Mouse (Mus musculus): ENCODE measurements around the gene Dcdc2a. TPM values are rescaled to one million over a fixed set of nuclear protein-coding genes. Genes with fewer than 3 reads are reported as not detected.

Dcdc2a gene
- polyA plus RNA-seq, 1 experiment from 2014 or later, result 0.12 TPM

DNA sequence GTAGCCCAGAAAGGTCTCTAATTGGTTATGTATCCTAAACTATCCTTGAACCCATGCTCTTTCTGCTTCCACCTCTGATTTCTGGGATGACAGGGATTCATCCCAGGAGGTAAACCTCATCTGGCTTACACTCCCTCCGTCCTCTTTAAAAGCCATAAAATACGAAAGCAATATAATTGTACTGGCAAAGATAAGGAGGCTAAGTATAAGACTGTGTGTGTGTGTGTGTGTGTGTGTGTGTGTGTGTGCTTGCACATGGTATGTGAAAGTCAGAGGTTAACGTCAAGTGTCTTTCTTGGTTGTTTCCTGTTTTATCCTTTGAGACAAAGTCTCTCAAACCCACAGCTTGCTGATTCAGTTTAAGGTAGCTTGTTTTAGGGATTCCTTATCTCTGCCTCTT lies 52.5 kb downstream of the Dcdc2a start:
- Histone ChIP-seq H3K4me2 (no peak overlapping the region), H3K27ac (ENCODE audit: low read depth) (no peak overlapping the region), H3K9me3 (ENCODE audit: low read depth, low read length) (no peaks in the 10 kb centered on the region), H3K9ac (no peak overlapping the region), H3K27me3 (ENCODE audit: insufficient read depth, low read length) (no peaks in the 10 kb centered on the region), H3K4me1 (ENCODE audit: insufficient read depth) (no peaks in the 10 kb centered on the region), H3K4me3 (ENCODE audit: low read depth, low read length) (no peak overlapping the region), H3K36me3 (ENCODE audit: insufficient read depth) (no peaks in the 10 kb centered on the region)
- TF ChIP-seq CTCF (IDR thresholded peaks at IDR 0.05; ENCODE audit: low read depth), result no peak
- 66% methylated on average over 3 of the region's 3 CpGs for WGBS
- DNase-seq, result no peak
- no peak for ATAC-seq (ENCODE audit: insufficient read depth)

DNA sequence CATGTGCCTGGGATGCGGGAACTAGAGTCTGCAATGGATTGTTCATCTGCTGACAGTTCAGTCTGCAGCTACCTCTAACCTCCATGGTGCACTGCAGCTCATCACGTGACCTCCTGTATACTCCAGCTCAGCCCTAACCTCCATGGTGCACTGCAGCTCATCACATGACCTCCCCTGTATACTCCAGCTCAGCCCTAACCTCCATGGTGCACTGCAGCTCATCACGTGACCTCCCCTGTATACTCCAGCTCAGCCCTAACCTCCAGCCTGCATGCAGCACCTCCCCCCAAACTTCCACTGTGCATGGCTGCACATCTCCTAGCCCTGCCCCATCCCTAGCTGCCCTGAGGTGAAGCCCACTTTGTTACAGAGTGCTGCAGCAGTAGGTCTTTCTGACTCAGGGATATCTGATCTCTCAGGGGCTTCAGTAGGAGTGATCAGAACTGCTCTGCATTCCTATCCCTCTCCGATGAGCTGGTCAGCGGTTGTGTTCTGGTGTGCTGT lies 54.8 kb downstream of the Dcdc2a start:
- Histone ChIP-seq H3K4me3 (ENCODE audit: low read depth, low read length) (no peak overlapping the region), H3K4me1 (ENCODE audit: insufficient read depth) (no peaks in the 10 kb centered on the region), H3K27ac (ENCODE audit: low read depth) (no peak overlapping the region), H3K9me3 (ENCODE audit: low read depth, low read length) (no peaks in the 10 kb centered on the region), H3K27me3 (ENCODE audit: insufficient read depth, low read length) (no peaks in the 10 kb centered on the region), H3K36me3 (ENCODE audit: insufficient read depth) (no peaks in the 10 kb centered on the region), H3K4me2 (no peak overlapping the region), H3K9ac (no peak overlapping the region)
- DNase-seq, result no peak
- no peak for ATAC-seq (ENCODE audit: insufficient read depth)
- TF ChIP-seq CTCF (IDR thresholded peaks at IDR 0.05; ENCODE audit: low read depth), result no peak
- WGBS, result 74% methylated on average over 5 of the region's 5 CpGs

DNA sequence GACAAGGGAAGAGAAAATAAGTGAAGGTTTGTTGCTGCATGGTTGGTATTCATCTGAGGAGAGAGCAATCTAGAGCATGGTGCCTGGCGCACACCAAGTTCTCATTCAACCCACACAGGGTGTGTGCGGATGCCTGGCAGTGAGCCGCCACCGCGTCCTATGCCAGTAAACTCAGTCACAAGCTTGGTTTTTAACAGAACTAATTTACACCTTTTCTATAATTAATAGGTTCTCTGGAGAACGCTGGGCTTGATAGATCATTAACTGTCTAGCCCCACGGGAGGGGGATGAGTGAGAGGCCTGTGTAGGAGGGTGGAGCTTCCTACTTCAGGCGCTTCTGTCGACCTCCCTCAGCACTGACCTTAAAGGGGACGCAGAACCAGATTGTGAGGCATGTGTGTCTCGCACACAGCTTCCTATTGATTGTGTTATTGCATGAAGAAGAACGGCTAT lies 59.7 kb downstream of the Dcdc2a start:
- peak overlapping the region; percentile 71 for H3K4me2 ChIP-seq
- H3K4me1 ChIP-seq (ENCODE audit: insufficient read depth), result no peaks in the 10 kb centered on the region
- peak overlapping the region; percentile 31 for H3K4me3 ChIP-seq (ENCODE audit: low read depth, low read length)
- no peaks in the 10 kb centered on the region for H3K27me3 ChIP-seq (ENCODE audit: insufficient read depth, low read length)
- H3K9me3 ChIP-seq (ENCODE audit: low read depth, low read length), result no peaks in the 10 kb centered on the region
- DNase-seq (peak; percentile 34), ATAC-seq (ENCODE audit: insufficient read depth) (peak; percentile 79; the same call in 1 of the 2 replicates)
- no peak for TF ChIP-seq CTCF (IDR thresholded peaks at IDR 0.05; ENCODE audit: low read depth)
- 24% methylated on average over 12 of the region's 12 CpGs for WGBS
- H3K9ac ChIP-seq, result peak overlapping the region; percentile 32
- H3K27ac ChIP-seq (ENCODE audit: low read depth), result no peak overlapping the region
- H3K36me3 ChIP-seq (ENCODE audit: insufficient read depth), result no peaks in the 10 kb centered on the region

DNA sequence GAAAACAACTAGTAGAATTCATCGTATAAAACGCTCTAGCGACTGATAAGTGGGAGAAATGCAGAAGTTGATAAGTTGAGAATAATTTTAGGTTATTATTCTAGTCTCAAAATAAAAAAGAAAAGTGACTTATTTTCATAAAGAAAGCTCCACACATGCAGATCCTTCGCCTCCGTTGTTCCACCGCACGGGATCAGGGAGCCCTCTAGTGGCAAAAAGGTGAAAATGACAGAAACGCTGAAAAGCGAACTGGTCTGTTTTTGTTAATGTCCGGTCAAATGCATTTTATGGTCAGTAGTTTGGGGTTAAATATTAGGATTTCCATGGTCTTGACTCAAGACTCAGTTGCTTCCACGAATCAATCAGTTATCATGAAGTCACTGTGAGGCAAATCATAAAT lies 60.2 kb downstream of the Dcdc2a start:
- TF ChIP-seq CTCF (IDR thresholded peaks at IDR 0.05; ENCODE audit: low read depth), result peak; percentile 92
- Histone ChIP-seq H3K4me1 (ENCODE audit: insufficient read depth) (no peaks in the 10 kb centered on the region), H3K4me2 (peak overlapping the region; percentile 71), H3K27me3 (ENCODE audit: insufficient read depth, low read length) (no peaks in the 10 kb centered on the region), H3K9ac (peak overlapping the region; percentile 32), H3K4me3 (ENCODE audit: low read depth, low read length) (peak overlapping the region; percentile 31), H3K36me3 (ENCODE audit: insufficient read depth) (no peaks in the 10 kb centered on the region), H3K27ac (ENCODE audit: low read depth) (no peak overlapping the region), H3K9me3 (ENCODE audit: low read depth, low read length) (no peaks in the 10 kb centered on the region)
- peak; percentile 64; the same call in 1 of the 2 replicates for ATAC-seq (ENCODE audit: insufficient read depth)
- WGBS, result 2% methylated on average over 11 of the region's 11 CpGs
- DNase-seq, result peak; percentile 91

DNA sequence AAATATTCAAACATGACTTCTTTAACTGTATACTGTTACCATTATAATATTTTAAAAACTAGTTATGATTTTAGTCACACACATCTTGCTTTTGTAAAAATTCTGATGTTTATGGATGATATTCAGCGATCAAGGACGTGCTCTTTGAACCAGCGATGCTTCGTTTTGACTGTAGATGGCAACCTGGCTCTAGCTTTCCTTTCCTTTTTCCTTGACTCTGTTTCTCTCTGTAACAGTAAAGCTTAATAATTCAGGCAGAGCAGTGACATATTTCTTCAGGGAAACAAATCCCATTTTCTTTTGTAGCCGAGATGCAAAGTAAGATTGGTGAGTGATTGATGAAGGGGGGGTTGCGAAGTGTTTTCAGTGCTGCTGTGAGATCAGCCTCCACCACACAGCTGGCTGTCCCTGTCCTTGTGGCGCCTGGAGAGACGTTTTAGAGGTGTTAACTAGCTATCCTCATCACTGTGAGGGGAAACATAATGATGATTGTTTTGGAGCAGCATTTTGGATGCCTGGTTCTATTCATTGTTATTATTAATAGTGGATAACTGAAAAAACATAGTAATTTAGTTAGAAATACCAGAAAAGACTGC lies 67.0 kb downstream of the Dcdc2a start:
- peak; percentile 54 for TF ChIP-seq CTCF (IDR thresholded peaks at IDR 0.05; ENCODE audit: low read depth)
- H3K36me3 ChIP-seq (ENCODE audit: insufficient read depth), result no peaks in the 10 kb centered on the region
- H3K27me3 ChIP-seq (ENCODE audit: insufficient read depth, low read length), result no peaks in the 10 kb centered on the region
- H3K4me3 ChIP-seq (ENCODE audit: low read depth, low read length), result no peak overlapping the region
- no peaks in the 10 kb centered on the region for H3K4me1 ChIP-seq (ENCODE audit: insufficient read depth)
- 54% methylated on average over 8 of the region's 8 CpGs for WGBS
- peak; percentile 37 for DNase-seq
- no peak overlapping the region for H3K27ac ChIP-seq (ENCODE audit: low read depth)
- H3K9ac ChIP-seq, result no peak overlapping the region
- H3K9me3 ChIP-seq (ENCODE audit: low read depth, low read length), result no peaks in the 10 kb centered on the region
- ATAC-seq (ENCODE audit: insufficient read depth), result no peak
- no peak overlapping the region for H3K4me2 ChIP-seq

DNA sequence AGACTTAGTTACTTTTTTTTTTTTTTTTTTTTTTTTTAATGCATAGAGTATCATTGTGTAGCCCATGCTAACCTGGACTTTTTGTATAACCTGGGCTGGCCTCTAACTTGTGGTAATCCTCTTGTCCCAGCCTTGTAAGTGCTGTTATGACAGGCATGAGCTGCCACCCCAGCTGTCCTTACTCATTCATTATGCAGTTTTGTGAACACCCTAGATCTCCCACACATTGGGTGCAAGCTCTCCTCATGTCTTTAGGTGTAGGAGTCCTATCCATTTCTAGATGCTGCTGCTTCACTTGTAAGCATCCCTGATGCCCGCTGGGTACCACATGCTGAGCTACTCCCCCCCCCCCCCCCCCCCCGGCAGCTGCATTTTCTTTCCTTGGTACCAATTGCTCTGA lies 71.4 kb downstream of the Dcdc2a start:
- Histone ChIP-seq H3K9ac (no peak overlapping the region), H3K27ac (ENCODE audit: low read depth) (no peak overlapping the region), H3K4me2 (no peak overlapping the region), H3K4me3 (ENCODE audit: low read depth, low read length) (no peak overlapping the region), H3K4me1 (ENCODE audit: insufficient read depth) (no peaks in the 10 kb centered on the region), H3K27me3 (ENCODE audit: insufficient read depth, low read length) (no peaks in the 10 kb centered on the region), H3K9me3 (ENCODE audit: low read depth, low read length) (no peaks in the 10 kb centered on the region), H3K36me3 (ENCODE audit: insufficient read depth) (no peaks in the 10 kb centered on the region)
- TF ChIP-seq CTCF (IDR thresholded peaks at IDR 0.05; ENCODE audit: low read depth), result no peak
- 73% methylated on average over 2 of the region's 2 CpGs for WGBS
- no peak for DNase-seq
- no peak for ATAC-seq (ENCODE audit: insufficient read depth)

- no peak overlapping the region for H3K27ac ChIP-seq (ENCODE audit: low read depth)
- no peaks in the 10 kb centered on the region for H3K9me3 ChIP-seq (ENCODE audit: low read depth, low read length)
- no peaks in the 10 kb centered on the region for H3K27me3 ChIP-seq (ENCODE audit: insufficient read depth, low read length)
- no peaks in the 10 kb centered on the region for H3K36me3 ChIP-seq (ENCODE audit: insufficient read depth)
- DNase-seq (no peak), ATAC-seq (ENCODE audit: insufficient read depth) (no peak)
- no peak for TF ChIP-seq CTCF (IDR thresholded peaks at IDR 0.05; ENCODE audit: low read depth)
- no peaks in the 10 kb centered on the region for H3K4me1 ChIP-seq (ENCODE audit: insufficient read depth)
- H3K9ac ChIP-seq, result no peak overlapping the region
- no peak overlapping the region for H3K4me3 ChIP-seq (ENCODE audit: low read depth, low read length)
- WGBS, result 89% methylated on average over 6 of the region's 6 CpGs
- no peak overlapping the region for H3K4me2 ChIP-seq
Observed at GRCm38 (mm10) chr13:25127806-25128205, 72.0 kb downstream of the Dcdc2a start.

Measured in lung, embryonic 14.5 days (tissue).